Mouse (Mus musculus) liver, embryonic 14.5 days (tissue): ENCODE measurements around the gene Fgd4.

Source experiments
- CTCF ChIP-seq: IDR thresholded peaks from 2 replicates; pipeline ENCODE4 v1.5.1; 2016; ENCODE audit warnings: antibody characterized with exemption, low read depth, control low read depth
- EP300 ChIP-seq: IDR thresholded peaks from 2 replicates; pipeline ENCODE4 v1.6.1; 2016; ENCODE audit warnings: antibody characterized with exemption, low read depth

- TF ChIP-seq CTCF (no peak), EP300 (no peak)
Measured at GRCm38 (mm10) chr16:16523632-16524031, 76.7 kb downstream of the Fgd4 start.
